In genomic region chr14:73331386-73331785, GRCm38 (mm10) we compare ENCODE assay signal across 26 mouse cellular contexts.
"Had no signal": no experiment of that assay in that cellular context is flagged by ENCODE, and none has a peak within 500 bp of the region (broad histone marks: within the 10 kb centered on the region; RNA-seq: fewer than 3 reads in every experiment).

No protein-coding gene starts in this region.

- H3K36me3 ChIP-seq: heart, embryonic 13.5 days; heart, embryonic 15.5 days; hindbrain, embryonic 10.5 days; hindbrain, embryonic 12.5 days; intestine, embryonic 15.5 days; limb, embryonic 10.5 days; limb, embryonic 12.5 days; liver, embryonic 13.5 days; liver, embryonic 15.5 days had no signal

- H3K4me1 ChIP-seq: intestine, embryonic 15.5 days had no signal

- H3K9me3 ChIP-seq: heart, embryonic 13.5 days; heart, embryonic 15.5 days; hindbrain, embryonic 10.5 days; hindbrain, embryonic 12.5 days; intestine, embryonic 15.5 days; limb, embryonic 10.5 days; limb, embryonic 12.5 days; liver, embryonic 13.5 days; liver, embryonic 15.5 days had no signal

- H3K9ac ChIP-seq: heart, embryonic 13.5 days; heart, embryonic 15.5 days; hindbrain, embryonic 12.5 days; hindbrain, embryonic 14.5 days; intestine, embryonic 15.5 days; limb, embryonic 12.5 days; liver, embryonic 13.5 days; liver, embryonic 15.5 days had no signal

- ATAC-seq: forebrain, embryonic 16.5 days; hindbrain, embryonic 16.5 days; inflammation-experienced regulatory T-cells, adult 6 months; intestine, embryonic 15.5 days; intestine, postnatal 0 days had no signal

- DNase-seq: gastrocnemius, adult 2 months; gastrocnemius, postnatal 10 days; gastrocnemius, postnatal 25 days; heart, postnatal 14 days; heart, postnatal 36 days; kidney, adult 8-10 months; kidney, postnatal 36 days; liver; liver, embryonic 13.5 days had no signal

- H3K4me2 ChIP-seq: heart, embryonic 11.5 days; heart, embryonic 13.5 days; heart, embryonic 15.5 days; hindbrain, embryonic 12.5 days; hindbrain, embryonic 14.5 days; intestine, embryonic 15.5 days; limb, embryonic 12.5 days; liver, embryonic 11.5 days; liver, embryonic 13.5 days; liver, embryonic 15.5 days had no signal

- H3K4me3 ChIP-seq: gastrocnemius, adult 2 months; heart, embryonic 13.5 days; heart, embryonic 15.5 days; hindbrain, embryonic 10.5 days; hindbrain, embryonic 12.5 days; intestine, embryonic 15.5 days; layer of hippocampus, adult 2 months; left cerebral cortex, adult 2 months; limb, embryonic 10.5 days; limb, embryonic 12.5 days; liver, embryonic 13.5 days; liver, embryonic 15.5 days had no signal

- H3K27me3 ChIP-seq: heart, embryonic 13.5 days; heart, embryonic 15.5 days; hindbrain, embryonic 12.5 days; intestine, embryonic 15.5 days; limb, embryonic 12.5 days; liver, embryonic 13.5 days; liver, embryonic 15.5 days had no signal

- H3K27ac ChIP-seq: gastrocnemius, adult 2 months; heart, embryonic 13.5 days; heart, embryonic 15.5 days; hindbrain, embryonic 10.5 days; hindbrain, embryonic 12.5 days; hindbrain, embryonic 14.5 days; intestine, embryonic 15.5 days; layer of hippocampus, adult 2 months; left cerebral cortex, adult 2 months; limb, embryonic 10.5 days; limb, embryonic 12.5 days; liver, embryonic 13.5 days; liver, embryonic 15.5 days had no signal
